Mouse (Mus musculus) lung, embryonic 15.5 days (tissue): ENCODE results near the gene Tln2. TPM values are rescaled to one million over a fixed set of nuclear protein-coding genes. Genes with fewer than 3 reads are reported as not detected.
A peak's percentile ranks its signal among the peaks of the same experiment; 100 is the strongest.

Experiments
- ATAC-seq: fragments of 200-750 bp; cut with Nextera tagmentation; 2 replicates; pipeline ENCODE4 v1.8.0; 2017; ENCODE audit warnings: moderate number of reproducible peaks, borderline replicate concordance; ENCODE audit not compliant: low FRiP score, low TSS enrichment; ENCODE audit errors: extremely low read depth
- H3K27ac ChIP-seq: fragments of 300-500 bp; sonication (generic); 2 replicates; pipeline ENCODE4 v1.5.1; 2015; ENCODE audit warnings: moderate library complexity, mild to moderate bottlenecking, inconsistent platforms
- H3K27me3 ChIP-seq: fragments of 300-500 bp; sonication (generic); 2 replicates; pipeline ENCODE4 v1.6.1; 2015; ENCODE audit warnings: inconsistent platforms
- H3K36me3 ChIP-seq: fragments of 300-500 bp; sonication (generic); 2 replicates; pipeline ENCODE4 v1.6.1; 2015; ENCODE audit warnings: inconsistent platforms
- H3K4me1 ChIP-seq: fragments of 300-500 bp; sonication (generic); 2 replicates; pipeline ENCODE4 v1.6.1; 2015; ENCODE audit warnings: inconsistent platforms
- H3K4me2 ChIP-seq: fragments of 300-500 bp; sonication (generic); 2 replicates; pipeline ENCODE4 v1.6.1; 2015; ENCODE audit warnings: inconsistent platforms, mild to moderate bottlenecking, moderate library complexity
- H3K4me3 ChIP-seq: fragments of 300-500 bp; sonication (generic); 2 replicates; pipeline ENCODE4 v1.5.1; 2015; ENCODE audit warnings: mild to moderate bottlenecking, inconsistent platforms
- H3K9ac ChIP-seq: fragments of 300-500 bp; sonication (generic); 2 replicates; pipeline ENCODE4 v1.6.1; 2015; ENCODE audit warnings: inconsistent platforms
- H3K9me3 ChIP-seq: fragments of 300-500 bp; sonication (generic); 2 replicates; pipeline ENCODE4 v1.6.1; 2016; ENCODE audit warnings: inconsistent platforms
- WGBS: fragments of 180-500 bp; shearing (Covaris S2); methylation state at CpG from one replicate; pipeline ENCODE4 v1.1.7; 2015; 5-methylcytosine and 5-hydroxymethylcytosine counted together
- polyA plus RNA-seq: library from polyadenylated mRNA; unstranded; fragments of >200 nt; fragmentation: Nextera tagmentation; extraction: Ambion mirVana; gene quantifications from 2 replicates; pipeline ENCODE4 v1.2.1, GENCODE M21; 2015

Tln2 gene
- polyA plus RNA-seq, 1 experiment from 2014 or later: 14.1 TPM

GRCm38 (mm10) chr9:67584871-67585270 lies 25.4 kb upstream of the Tln2 start:
- Histone ChIP-seq H3K4me1 (peaks cover 18% of the 10 kb centered on the region), H3K9ac (no peak overlapping the region), H3K4me2 (no peak overlapping the region), H3K27ac (no peak overlapping the region; the same call in 1 of the 2 replicates), H3K4me3 (no peak overlapping the region), H3K27me3 (no peaks in the 10 kb centered on the region), H3K9me3 (no peaks in the 10 kb centered on the region), H3K36me3 (no peaks in the 10 kb centered on the region)
- ATAC-seq: peak; percentile 56; the same call in 1 of the 2 replicates
- 58% methylated on average over 10 of the region's 10 CpGs for WGBS

GRCm38 (mm10) chr9:67581581-67582280 lies 22.2 kb upstream of the Tln2 start:
- Histone ChIP-seq H3K4me3 (no peak overlapping the region), H3K9me3 (no peaks in the 10 kb centered on the region), H3K27ac (no peak overlapping the region), H3K9ac (no peak overlapping the region), H3K4me2 (no peak overlapping the region), H3K36me3 (no peaks in the 10 kb centered on the region), H3K27me3 (no peaks in the 10 kb centered on the region), H3K4me1 (peaks cover 10% of the 10 kb centered on the region)
- no peak for ATAC-seq
- WGBS: 69% methylated on average over 10 of the region's 10 CpGs

DNA sequence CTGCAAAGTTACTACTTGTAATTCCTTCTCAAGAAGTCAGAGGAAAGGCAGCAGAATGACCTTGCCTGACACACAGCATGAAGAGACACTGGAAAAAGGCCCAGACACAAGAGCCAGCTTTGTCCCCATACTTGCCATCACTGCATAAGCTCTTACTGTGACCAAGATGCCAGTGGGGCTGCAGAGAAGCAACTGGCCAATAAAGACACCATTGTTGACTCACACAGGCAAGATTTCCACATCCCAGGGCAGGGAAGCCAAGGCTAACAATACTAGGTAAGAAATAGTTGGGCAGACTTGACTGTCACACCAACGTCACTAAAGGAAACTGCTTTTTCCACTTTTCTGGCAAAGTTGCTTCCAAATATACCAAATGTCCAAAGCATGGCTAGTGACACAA lies 20.0 kb upstream of the Tln2 start:
- Histone ChIP-seq H3K36me3 (no peaks in the 10 kb centered on the region), H3K27me3 (no peaks in the 10 kb centered on the region), H3K4me3 (no peak overlapping the region), H3K9ac (no peak overlapping the region), H3K4me2 (no peak overlapping the region), H3K27ac (no peak overlapping the region), H3K9me3 (no peaks in the 10 kb centered on the region), H3K4me1 (0 out of 2 replicates have a peak, but pooled peaks cover 5% of the 10 kb centered on the region)
- 79% methylated on average over 1 of the region's 1 CpGs for WGBS
- ATAC-seq: no peak

- Histone ChIP-seq H3K4me3 (no peak overlapping the region), H3K27ac (no peak overlapping the region), H3K36me3 (no peaks in the 10 kb centered on the region), H3K4me2 (no peak overlapping the region), H3K9ac (no peak overlapping the region), H3K27me3 (no peaks in the 10 kb centered on the region), H3K9me3 (no peaks in the 10 kb centered on the region), H3K4me1 (peaks cover 15% of the 10 kb centered on the region; the same call in 1 of the 2 replicates)
- no peak for ATAC-seq
- WGBS: 60% methylated on average over 7 of the region's 7 CpGs
Observed at GRCm38 (mm10) chr9:67574721-67575248, 15.3 kb upstream of the Tln2 start.

GRCm38 (mm10) chr9:67573683-67573979 lies 14.1 kb upstream of the Tln2 start:
- Histone ChIP-seq H3K9me3 (no peaks in the 10 kb centered on the region), H3K4me3 (no peak overlapping the region), H3K4me2 (no peak overlapping the region), H3K9ac (no peak overlapping the region), H3K36me3 (no peaks in the 10 kb centered on the region), H3K27me3 (no peaks in the 10 kb centered on the region), H3K27ac (no peak overlapping the region), H3K4me1 (peaks cover 15% of the 10 kb centered on the region; the same call in 1 of the 2 replicates)
- no peak for ATAC-seq
- WGBS: 46% methylated on average over 3 of the region's 3 CpGs

- Histone ChIP-seq H3K9ac (no peak overlapping the region), H3K4me3 (no peak overlapping the region), H3K4me2 (no peak overlapping the region), H3K27me3 (no peaks in the 10 kb centered on the region), H3K9me3 (no peaks in the 10 kb centered on the region), H3K36me3 (no peaks in the 10 kb centered on the region), H3K4me1 (peaks cover 15% of the 10 kb centered on the region; the same call in 1 of the 2 replicates), H3K27ac (no peak overlapping the region)
- 44% methylated on average over 10 of the region's 10 CpGs for WGBS
- no peak for ATAC-seq
Observed at GRCm38 (mm10) chr9:67572790-67573682, 13.5 kb upstream of the Tln2 start.

GRCm38 (mm10) chr9:67565801-67566258 lies 6.3 kb upstream of the Tln2 start:
- H3K27ac ChIP-seq: no peak overlapping the region
- no peak overlapping the region for H3K4me2 ChIP-seq
- 41% methylated on average over 6 of the region's 6 CpGs for WGBS
- no peaks in the 10 kb centered on the region for H3K9me3 ChIP-seq
- peak; percentile 64 for ATAC-seq
- H3K4me3 ChIP-seq: no peak overlapping the region
- no peaks in the 10 kb centered on the region for H3K27me3 ChIP-seq
- H3K9ac ChIP-seq: no peak overlapping the region
- no peaks in the 10 kb centered on the region for H3K36me3 ChIP-seq
- H3K4me1 ChIP-seq: 0 out of 2 replicates have a peak, but pooled peaks cover 11% of the 10 kb centered on the region

DNA sequence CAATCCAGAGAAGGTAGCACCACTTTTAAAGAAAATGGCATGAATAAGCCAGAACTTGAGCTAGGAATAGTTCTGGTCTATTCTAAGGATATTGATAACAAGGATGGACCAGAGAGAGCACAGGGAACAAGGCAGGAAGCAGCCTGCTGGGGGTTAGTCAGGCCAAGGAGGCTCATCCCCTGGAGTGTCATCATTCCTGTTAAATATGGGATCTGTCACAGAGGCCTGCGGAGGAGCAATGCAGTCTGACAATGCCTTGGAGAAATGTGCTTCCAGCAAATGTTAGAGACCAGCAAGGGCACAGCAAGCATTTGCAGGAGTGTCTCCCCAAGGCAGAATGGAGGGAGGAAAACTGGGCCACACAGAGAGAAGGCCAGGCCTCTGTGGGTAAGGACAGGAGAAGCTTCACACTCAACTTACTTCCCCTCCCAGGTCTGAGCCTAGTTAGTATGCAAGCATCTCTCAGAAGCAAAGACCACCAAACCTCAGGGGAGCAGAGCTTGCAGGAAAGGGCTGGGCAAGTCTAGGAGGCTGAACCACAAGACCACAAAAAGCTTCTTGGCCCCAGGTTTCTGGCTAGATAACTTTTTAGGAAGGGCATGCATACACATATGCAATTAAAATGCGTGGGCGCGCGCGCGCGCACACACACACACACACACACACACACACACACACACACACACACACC lies 9.5 kb downstream of the Tln2 start:
- H3K9ac ChIP-seq: no peak overlapping the region

GRCm38 (mm10) chr9:67549332-67549731 lies 10.2 kb downstream of the Tln2 start:
- Histone ChIP-seq H3K4me3 (no peak overlapping the region), H3K9ac (no peak overlapping the region), H3K4me1 (0 out of 2 replicates have a peak, but pooled peaks cover 5% of the 10 kb centered on the region), H3K36me3 (no peaks in the 10 kb centered on the region), H3K27me3 (no peaks in the 10 kb centered on the region), H3K9me3 (no peaks in the 10 kb centered on the region), H3K4me2 (no peak overlapping the region), H3K27ac (no peak overlapping the region)
- no peak for ATAC-seq
- WGBS: 32% methylated on average over 4 of the region's 4 CpGs

More for the DNA sequence above, 9.5 kb downstream of the Tln2 start:
- Histone ChIP-seq H3K36me3 (no peaks in the 10 kb centered on the region), H3K27me3 (no peaks in the 10 kb centered on the region), H3K4me1 (0 out of 2 replicates have a peak, but pooled peaks cover 5% of the 10 kb centered on the region), H3K4me3 (no peak overlapping the region), H3K27ac (no peak overlapping the region), H3K9me3 (no peaks in the 10 kb centered on the region), H3K4me2 (no peak overlapping the region)
- no peak for ATAC-seq
- 89% methylated on average over 8 of the region's 8 CpGs for WGBS

- Histone ChIP-seq H3K9ac (no peak overlapping the region), H3K9me3 (no peaks in the 10 kb centered on the region), H3K27me3 (no peaks in the 10 kb centered on the region), H3K36me3 (no peaks in the 10 kb centered on the region), H3K4me1 (0 out of 2 replicates have a peak, but pooled peaks cover 5% of the 10 kb centered on the region), H3K4me2 (no peak overlapping the region), H3K4me3 (no peak overlapping the region), H3K27ac (no peak overlapping the region)
- 48% methylated on average over 5 of the region's 5 CpGs for WGBS
- no peak for ATAC-seq
Observed at GRCm38 (mm10) chr9:67546650-67547049, 12.9 kb downstream of the Tln2 start.

- 70% methylated on average over 3 of the region's 3 CpGs for WGBS
- no peaks in the 10 kb centered on the region for H3K9me3 ChIP-seq
- no peaks in the 10 kb centered on the region for H3K36me3 ChIP-seq
- H3K4me2 ChIP-seq: no peak overlapping the region
- no peak for ATAC-seq
- 0 out of 2 replicates have a peak, but pooled peaks cover 5% of the 10 kb centered on the region for H3K4me1 ChIP-seq
- H3K27ac ChIP-seq: no peak overlapping the region
- H3K27me3 ChIP-seq: no peaks in the 10 kb centered on the region
- no peak overlapping the region for H3K9ac ChIP-seq
- H3K4me3 ChIP-seq: no peak overlapping the region
Observed at GRCm38 (mm10) chr9:67545794-67546193, 13.7 kb downstream of the Tln2 start.
